Mouse (Mus musculus): Measurements from ENCODE around the gene Retreg1.

GRCm38 (mm10) chr15:25945224-25945623 lies 102.2 kb downstream of the Retreg1 start:
- TF ChIP-seq CTCF (IDR thresholded peaks at IDR 0.05; ENCODE audit: insufficient read depth, low read length), result no peak
- TF ChIP-seq POLR2A (IDR thresholded peaks at IDR 0.05; ENCODE audit: borderline replicate concordance, extremely low read depth, low read depth, low read length), result no peak
